Mouse (Mus musculus) kidney, adult 2 months (tissue): ENCODE measurements at regions not wholly inside any gene's neighbourhood (a gene's known extent, or its start where the extent isn't known, plus 50 kb on each side); places are given as distances from the start of the nearest gene placed in this dataset.

ENCODE experiments used
- CTCF ChIP-seq: fragments of 200-500 bp; conservative IDR thresholded peaks from 2 replicates; pipeline ENCODE4 v1.5.1; 2011; ENCODE audit warnings: low read depth, mild to moderate bottlenecking, control low read depth, low read length, moderate library complexity, mixed read lengths; ENCODE audit not compliant: insufficient read depth, insufficient read length
- POLR2A ChIP-seq: fragments of 200-500 bp; IDR thresholded peaks from one replicate; pipeline ENCODE4 v1.6.1; 2011; ENCODE audit warnings: low read depth, low read length, control low read depth

DNA sequence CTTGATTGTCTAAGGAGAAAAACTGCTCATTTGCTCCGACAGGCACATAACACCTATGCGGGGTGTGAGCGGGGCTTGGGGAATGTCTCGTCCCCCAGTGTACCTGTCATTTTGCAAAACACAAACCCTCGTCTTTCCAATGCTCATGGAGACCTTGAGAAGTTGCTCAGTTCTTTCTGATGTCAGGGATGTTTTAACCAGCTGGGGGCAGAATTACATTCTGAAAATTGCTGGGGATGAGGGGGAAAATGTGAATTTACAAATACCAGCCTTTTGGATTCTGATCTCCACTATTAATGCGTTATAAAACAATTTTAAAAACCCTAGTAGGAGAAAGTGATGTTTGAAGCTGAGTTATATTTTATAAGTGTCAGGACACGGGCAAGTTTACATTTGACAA lies 263.6 kb downstream of the Vrk1 start:
- TF ChIP-seq POLR2A (no peak), CTCF (no peak)
